In genomic region chr2:29206156-29206555, GRCm38 (mm10) we compare ENCODE assay signal across 22 mouse cellular contexts. TPM values are rescaled to one million over a fixed set of nuclear protein-coding genes. Genes with fewer than 3 reads are reported as not detected.
DNase-seq lines count a peak whose midpoint lies in the region; ATAC-seq and TF ChIP-seq lines count a peak whose summit lies in the region.
"Had no signal": no experiment of that assay in that cellular context is flagged by ENCODE, and none has a peak within 500 bp of the region (broad histone marks: within the 10 kb centered on the region; RNA-seq: fewer than 3 reads in every experiment).

No protein-coding gene starts in this region.

- H3K27me3 ChIP-seq in forebrain, postnatal 0 days (ENCODE audit: insufficient read depth, low read length), result no peaks in the 10 kb centered on the region
- H3K27me3 ChIP-seq in forebrain, embryonic 12.5 days, result no peaks in the 10 kb centered on the region; the same call in 1 of the 2 replicates
- no peaks in the 10 kb centered on the region for H3K27me3 ChIP-seq in midbrain, embryonic 14.5 days (ENCODE audit: control insufficient read depth, insufficient read depth, low read length)
- no peaks in the 10 kb centered on the region for H3K27me3 ChIP-seq in midbrain, embryonic 11.5 days (ENCODE audit: control insufficient read depth, insufficient read depth, low read length)
- no peaks in the 10 kb centered on the region for H3K27me3 ChIP-seq in midbrain, embryonic 16.5 days (ENCODE audit: control insufficient read depth, insufficient read depth, low read depth, low read length)
- H3K27me3 ChIP-seq: embryonic facial prominence, embryonic 15.5 days; forebrain, embryonic 15.5 days had no signal

- H3K9me3 ChIP-seq in forebrain, postnatal 0 days (ENCODE audit: low read length), result no peaks in the 10 kb centered on the region
- H3K9me3 ChIP-seq in forebrain, embryonic 12.5 days, result no peaks in the 10 kb centered on the region
- H3K9me3 ChIP-seq in midbrain, embryonic 14.5 days (ENCODE audit: control insufficient read depth, low read length), result no peaks in the 10 kb centered on the region
- H3K9me3 ChIP-seq in midbrain, embryonic 11.5 days (ENCODE audit: control insufficient read depth, low read length), result no peaks in the 10 kb centered on the region
- no peaks in the 10 kb centered on the region for H3K9me3 ChIP-seq in midbrain, embryonic 16.5 days (replicated peaks; ENCODE audit: control insufficient read depth, low read length, poor library complexity, severe bottlenecking)
- H3K9me3 ChIP-seq: embryonic facial prominence, embryonic 12.5 days; embryonic facial prominence, embryonic 15.5 days; forebrain, embryonic 15.5 days had no signal

- H3K9ac ChIP-seq in forebrain, postnatal 0 days, result no peak overlapping the region
- H3K9ac ChIP-seq in forebrain, embryonic 12.5 days, result no peak overlapping the region
- no peak overlapping the region for H3K9ac ChIP-seq in midbrain, embryonic 14.5 days (replicated peaks; ENCODE audit: low read length)
- H3K9ac ChIP-seq in midbrain, embryonic 11.5 days (ENCODE audit: low read length), result no peak overlapping the region
- peak overlapping the region; percentile 16; the same call in 1 of the 2 replicates for H3K9ac ChIP-seq in midbrain, embryonic 16.5 days (ENCODE audit: low read depth, low read length)
- H3K9ac ChIP-seq: embryonic facial prominence, embryonic 12.5 days; embryonic facial prominence, embryonic 15.5 days; forebrain, embryonic 15.5 days; hindbrain, embryonic 14.5 days had no signal

- peaks cover 3% of the 10 kb centered on the region; the same call in 1 of the 2 replicates for H3K36me3 ChIP-seq in forebrain, postnatal 0 days (ENCODE audit: insufficient read depth)
- no peaks in the 10 kb centered on the region for H3K36me3 ChIP-seq in forebrain, embryonic 12.5 days (replicated peaks)
- H3K36me3 ChIP-seq in midbrain, embryonic 14.5 days (ENCODE audit: control insufficient read depth, insufficient read depth, low read length), result no peaks in the 10 kb centered on the region
- no peaks in the 10 kb centered on the region for H3K36me3 ChIP-seq in midbrain, embryonic 11.5 days (ENCODE audit: control insufficient read depth, insufficient read depth, low read length)
- no peaks in the 10 kb centered on the region for H3K36me3 ChIP-seq in midbrain, embryonic 16.5 days (ENCODE audit: control insufficient read depth, insufficient read depth, low read length)
- H3K36me3 ChIP-seq: embryonic facial prominence, embryonic 12.5 days; embryonic facial prominence, embryonic 15.5 days; forebrain, embryonic 15.5 days had no signal

- ATAC-seq in forebrain, postnatal 0 days, result peak; percentile 14; the same call in 1 of the 2 replicates
- no peak for ATAC-seq in forebrain, embryonic 12.5 days (ENCODE audit: low FRiP score)
- 0 out of 2 replicates have a peak, but pooled peaks have one; percentile 46 for ATAC-seq in midbrain, embryonic 14.5 days (ENCODE audit: low FRiP score, low TSS enrichment)
- ATAC-seq in midbrain, embryonic 11.5 days (ENCODE audit: low FRiP score), result no peak
- 0 out of 2 replicates have a peak, but pooled peaks have one; percentile 13 for ATAC-seq in midbrain, embryonic 16.5 days
- ATAC-seq: activated CD4-positive, CD25-positive, alpha-beta regulatory T cell, adult 4 months; forebrain, embryonic 15.5 days; hindbrain, postnatal 0 days; inflammation-experienced regulatory T-cells, adult 6 months had no signal

- WGBS in forebrain, postnatal 0 days, result 40% methylated on average over 8 of the region's 8 CpGs
- WGBS in forebrain, embryonic 12.5 days, result 43% methylated on average over 8 of the region's 8 CpGs
- 17% methylated on average over 8 of the region's 8 CpGs for WGBS in midbrain, embryonic 14.5 days
- 41% methylated on average over 8 of the region's 8 CpGs for WGBS in midbrain, embryonic 11.5 days
- 25% methylated on average over 8 of the region's 8 CpGs for WGBS in midbrain, embryonic 16.5 days

- no peaks in the 10 kb centered on the region for H3K4me1 ChIP-seq in forebrain, postnatal 0 days (ENCODE audit: insufficient read depth)
- H3K4me1 ChIP-seq in forebrain, embryonic 12.5 days, result peaks cover 12% of the 10 kb centered on the region; the same call in 1 of the 2 replicates
- H3K4me1 ChIP-seq in midbrain, embryonic 14.5 days (ENCODE audit: control insufficient read depth, insufficient read depth, low read length), result peaks cover 2% of the 10 kb centered on the region; the same call in 1 of the 2 replicates
- no peaks in the 10 kb centered on the region; the same call in 1 of the 2 replicates for H3K4me1 ChIP-seq in midbrain, embryonic 11.5 days (ENCODE audit: control insufficient read depth, insufficient read depth, low read length)
- H3K4me1 ChIP-seq in midbrain, embryonic 16.5 days (ENCODE audit: control insufficient read depth, insufficient read depth, low read length), result peaks cover 5% of the 10 kb centered on the region
- H3K4me1 ChIP-seq: embryonic facial prominence, embryonic 12.5 days; embryonic facial prominence, embryonic 15.5 days; forebrain, embryonic 15.5 days had no signal

- no peak overlapping the region for H3K4me2 ChIP-seq in forebrain, postnatal 0 days (ENCODE audit: low read depth)
- H3K4me2 ChIP-seq in forebrain, embryonic 12.5 days, result no peak overlapping the region
- no peak overlapping the region for H3K4me2 ChIP-seq in midbrain, embryonic 14.5 days (ENCODE audit: low read length)
- H3K4me2 ChIP-seq in midbrain, embryonic 11.5 days, result no peak overlapping the region
- H3K4me2 ChIP-seq in midbrain, embryonic 16.5 days (ENCODE audit: low read length), result no peak overlapping the region
- H3K4me2 ChIP-seq: embryonic facial prominence, embryonic 12.5 days; embryonic facial prominence, embryonic 15.5 days; forebrain, embryonic 15.5 days; heart, embryonic 11.5 days; hindbrain, embryonic 14.5 days had no signal

- no peak overlapping the region for H3K4me3 ChIP-seq in forebrain, postnatal 0 days (ENCODE audit: low read depth, low read length)
- H3K4me3 ChIP-seq in forebrain, embryonic 12.5 days (replicated peaks), result no peak overlapping the region
- no peak overlapping the region for H3K4me3 ChIP-seq in midbrain, embryonic 14.5 days (replicated peaks; ENCODE audit: low read depth, low read length)
- no peak overlapping the region for H3K4me3 ChIP-seq in midbrain, embryonic 11.5 days (ENCODE audit: low read depth, low read length)
- no peak overlapping the region for H3K4me3 ChIP-seq in midbrain, embryonic 16.5 days (ENCODE audit: low read depth, low read length)
- H3K4me3 ChIP-seq: embryonic facial prominence, embryonic 12.5 days; embryonic facial prominence, embryonic 15.5 days; forebrain, embryonic 15.5 days had no signal

- H3K27ac ChIP-seq in forebrain, postnatal 0 days (ENCODE audit: low read depth, low read length), result no peak overlapping the region
- no peak overlapping the region for H3K27ac ChIP-seq in forebrain, embryonic 12.5 days
- H3K27ac ChIP-seq in midbrain, embryonic 14.5 days (replicated peaks; ENCODE audit: low read depth, low read length), result 0 out of 2 replicates have a peak overlapping the region, but pooled peaks have one; percentile 49
- H3K27ac ChIP-seq in midbrain, embryonic 11.5 days (ENCODE audit: low read depth, low read length), result no peak overlapping the region
- H3K27ac ChIP-seq in midbrain, embryonic 16.5 days (ENCODE audit: low read length), result no peak overlapping the region; the same call in 1 of the 2 replicates
- H3K27ac ChIP-seq: embryonic facial prominence, embryonic 12.5 days; embryonic facial prominence, embryonic 15.5 days; forebrain, embryonic 15.5 days; hindbrain, embryonic 14.5 days; hindbrain, postnatal 0 days had no signal

- TF ChIP-seq CTCF in forebrain, postnatal 0 days (IDR thresholded peaks at IDR 0.05; ENCODE audit: low read depth), result no peak

- DNase-seq in forebrain, postnatal 0 days, result no peak
- peak; percentile 55 for DNase-seq in midbrain, embryonic 14.5 days
- no peak for DNase-seq in midbrain, embryonic 11.5 days (ENCODE audit: low spot score, missing footprints)
- DNase-seq in lung, postnatal 36 days, result no peak
- DNase-seq: adrenal gland, adult 8-10 months; adrenal gland, postnatal 25 days; cerebellum, adult 11 months; cerebellum, adult 2 months; cerebellum, adult 9-11 months; gastrocnemius, postnatal 10 days; heart, adult 11 months had no signal

RNA-seq across cellular contexts. Expression of gene Ntng2, which starts 46.6 kb away (rescaled TPM):
- total RNA-seq in forebrain, postnatal 0 days (2014; rRNA removed), result 33.0 and 33.6 TPM in 2 replicates
- polyA plus RNA-seq in forebrain, postnatal 0 days (2015; fragmentation: Nextera tagmentation; extraction: Ambion mirVana), result 8.0 and 8.6 TPM in 2 replicates
- 3.0 and 3.8 TPM in 2 replicates for polyA plus RNA-seq in forebrain, embryonic 12.5 days (2016; fragmentation: Nextera tagmentation; extraction: Ambion mirVana)
- 9.8 and 15.9 TPM in 2 replicates for polyA plus RNA-seq in midbrain, embryonic 14.5 days (2014; fragmentation: Nextera tagmentation; extraction: Ambion mirVana)
- 3.1 and 4.6 TPM in 2 replicates for polyA plus RNA-seq in midbrain, embryonic 11.5 days (2014; fragmentation: Nextera tagmentation; extraction: Ambion mirVana)
- 10.6 and 11.0 TPM in 2 replicates for polyA plus RNA-seq in midbrain, embryonic 16.5 days (2015; fragmentation: Nextera tagmentation; extraction: Ambion mirVana)
- polyA plus RNA-seq: heart, embryonic 11.5 days; heart, embryonic 14.5 days had no signal

Comparison
In these comparisons a context has a peak if more than half of its experiments do, and no peak if none do; other contexts are left out.
1. ATAC-seq: peak in forebrain, postnatal 0 days (single experiment), midbrain, embryonic 14.5 days (single experiment) and midbrain, embryonic 16.5 days (single experiment); none in forebrain, embryonic 12.5 days (single experiment) and midbrain, embryonic 11.5 days (single experiment).